Mouse (Mus musculus): ENCODE measurements around the gene Mlxipl. TPM values are rescaled to one million over a fixed set of nuclear protein-coding genes. Genes with fewer than 3 reads are reported as not detected.

The Mlxipl gene
- total and polyA plus RNA-seq, 3 experiments = not detected

- Histone ChIP-seq H3K4me3 (ENCODE audit: control insufficient read depth in 1 of 2, insufficient read depth in 1 of 2, low read depth in 2 of 2, low read length in 2 of 2) (no peak overlapping the region), H3K27me3 (ENCODE audit: control insufficient read depth in 1 of 2, insufficient read depth in 2 of 2, low read length in 2 of 2) (no peaks in the 10 kb centered on the region), H3K9ac (ENCODE audit: control insufficient read depth, low read depth, low read length, poor library complexity, severe bottlenecking) (no peak overlapping the region), H3K9me3 (replicated peaks; ENCODE audit: insufficient read depth, low read length) (no peaks in the 10 kb centered on the region), H3K27ac (ENCODE audit: control insufficient read depth, low read depth, low read length) (no peak overlapping the region), H3K79me2 (ENCODE audit: control insufficient read depth, insufficient read depth, low read length, poor library complexity) (no peaks in the 10 kb centered on the region), H3K4me1 (ENCODE audit: control insufficient read depth in 1 of 2, insufficient read depth in 2 of 2, low read length in 2 of 2) (no peaks in the 10 kb centered on the region), H3K36me3 (ENCODE audit: control insufficient read depth in 1 of 2, insufficient read depth in 2 of 2, low read length in 2 of 2) (no peaks in the 10 kb centered on the region)
- no peak for DNase-seq (ENCODE audit: low read depth, low spot score)
- no peak for TF ChIP-seq MAZ (IDR thresholded peaks at IDR 0.05; ENCODE audit: low read depth, low read length)
- no peak for TF ChIP-seq CTCF (IDR thresholded peaks at IDR 0.05 in 2 of 3, conservative IDR thresholded peaks at IDR 0.05 in 1 of 3; ENCODE audit: control insufficient read depth in 1 of 3, insufficient read depth in 1 of 3, low read depth in 2 of 3, low read length in 3 of 3, poor library complexity in 1 of 3, severe bottlenecking in 1 of 3)
- TF ChIP-seq TCF12 (IDR thresholded peaks at IDR 0.05; ENCODE audit: low read depth, low read length) = no peak
Measured at GRCm38 (mm10) chr5:135109976-135110375, 20.3 kb downstream of the Mlxipl start.

- no peak for DNase-seq (ENCODE audit: low read depth, low spot score)
- H3K27ac ChIP-seq (ENCODE audit: control insufficient read depth, low read depth, low read length) = no peak overlapping the region
- H3K9me3 ChIP-seq (replicated peaks; ENCODE audit: insufficient read depth, low read length) = no peaks in the 10 kb centered on the region
- H3K9ac ChIP-seq (ENCODE audit: control insufficient read depth, low read depth, low read length, poor library complexity, severe bottlenecking) = no peak overlapping the region
- H3K79me2 ChIP-seq (ENCODE audit: control insufficient read depth, insufficient read depth, low read length, poor library complexity) = no peaks in the 10 kb centered on the region
- no peak for TF ChIP-seq SIN3A (IDR thresholded peaks at IDR 0.05; ENCODE audit: low read length)
- TF ChIP-seq ELF1 (IDR thresholded peaks at IDR 0.05; ENCODE audit: low read depth, low read length) = no peak
- no peak for TF ChIP-seq GATA1 (IDR thresholded peaks at IDR 0.05; ENCODE audit: low read depth, low read length)
- TF ChIP-seq CHD2 (IDR thresholded peaks at IDR 0.05; ENCODE audit: low read length) = no peak
- H3K27me3 ChIP-seq (ENCODE audit: control insufficient read depth in 1 of 2, insufficient read depth in 2 of 2, low read length in 2 of 2) = no peaks in the 10 kb centered on the region
- H3K4me3 ChIP-seq (ENCODE audit: control insufficient read depth in 1 of 2, insufficient read depth in 1 of 2, low read depth in 2 of 2, low read length in 2 of 2) = no peak overlapping the region
- H3K36me3 ChIP-seq (ENCODE audit: control insufficient read depth in 1 of 2, insufficient read depth in 2 of 2, low read length in 2 of 2) = no peaks in the 10 kb centered on the region
- H3K4me1 ChIP-seq (ENCODE audit: control insufficient read depth in 1 of 2, insufficient read depth in 2 of 2, low read length in 2 of 2) = no peaks in the 10 kb centered on the region; a peak in 1 of 4 replicates
Measured at GRCm38 (mm10) chr5:135113782-135114181, 24.1 kb downstream of the Mlxipl start.

- no peaks in the 10 kb centered on the region for H3K36me3 ChIP-seq (ENCODE audit: control insufficient read depth in 1 of 2, insufficient read depth in 2 of 2, low read length in 2 of 2)
- H3K79me2 ChIP-seq (ENCODE audit: control insufficient read depth, insufficient read depth, low read length, poor library complexity) = no peaks in the 10 kb centered on the region
- H3K4me1 ChIP-seq (ENCODE audit: control insufficient read depth in 1 of 2, insufficient read depth in 2 of 2, low read length in 2 of 2) = no peaks in the 10 kb centered on the region; a peak in 1 of 4 replicates
- TF ChIP-seq MAX (IDR thresholded peaks at IDR 0.05; ENCODE audit: low read length) = no peak
- no peak for TF ChIP-seq MEF2A (IDR thresholded peaks at IDR 0.05; ENCODE audit: extremely low read depth, insufficient replicate concordance, low read depth, low read length, poor library complexity, severe bottlenecking)
- no peak for TF ChIP-seq JUND (IDR thresholded peaks at IDR 0.05; ENCODE audit: low read depth, low read length)
- TF ChIP-seq NRF1 (IDR thresholded peaks at IDR 0.05; ENCODE audit: insufficient read depth, low read depth, low read length, poor library complexity, severe bottlenecking) = no peak
- no peak for TF ChIP-seq ZC3H11A (IDR thresholded peaks at IDR 0.05; ENCODE audit: low read depth, low read length)
- no peak for TF ChIP-seq HCFC1 (IDR thresholded peaks at IDR 0.05; ENCODE audit: low read depth, low read length)
- no peak for TF ChIP-seq EP300 (IDR thresholded peaks at IDR 0.05; ENCODE audit: low read depth in 1 of 2, low read length in 2 of 2)
- TF ChIP-seq USF1 (IDR thresholded peaks at IDR 0.05; ENCODE audit: low read depth, low read length) = no peak
- TF ChIP-seq SMC3 (IDR thresholded peaks at IDR 0.05; ENCODE audit: low read depth, low read length) = no peak
- TF ChIP-seq KAT2A (conservative IDR thresholded peaks at IDR 0.05; ENCODE audit: low read depth, low read length) = no peak
- TF ChIP-seq NELFE (IDR thresholded peaks at IDR 0.05; ENCODE audit: low read depth, low read length) = no peak
- TF ChIP-seq ETS1 (IDR thresholded peaks at IDR 0.05; ENCODE audit: low read depth, low read length) = no peak
- TF ChIP-seq MAFK (IDR thresholded peaks at IDR 0.05; ENCODE audit: borderline replicate concordance, low read depth, low read length) = no peak
- TF ChIP-seq ZNF384 (IDR thresholded peaks at IDR 0.05; ENCODE audit: low read depth, low read length) = no peak
- TF ChIP-seq USF2 (IDR thresholded peaks at IDR 0.05; ENCODE audit: borderline replicate concordance in 1 of 2, insufficient read depth in 1 of 2, low read depth in 1 of 2, low read length in 2 of 2) = no peak
- TF ChIP-seq ELF1 (IDR thresholded peaks at IDR 0.05; ENCODE audit: low read depth, low read length) = no peak
- TF ChIP-seq POLR2AphosphoS2 (IDR thresholded peaks at IDR 0.05; ENCODE audit: low read length) = no peak
- no peak for TF ChIP-seq MAZ (IDR thresholded peaks at IDR 0.05; ENCODE audit: low read depth, low read length)
- no peak for TF ChIP-seq GATA1 (IDR thresholded peaks at IDR 0.05; ENCODE audit: low read depth, low read length)
- H3K4me3 ChIP-seq (ENCODE audit: control insufficient read depth in 1 of 2, insufficient read depth in 1 of 2, low read depth in 2 of 2, low read length in 2 of 2) = no peak overlapping the region
- no peaks in the 10 kb centered on the region for H3K27me3 ChIP-seq (ENCODE audit: control insufficient read depth in 1 of 2, insufficient read depth in 2 of 2, low read length in 2 of 2)
- H3K9ac ChIP-seq (ENCODE audit: control insufficient read depth, low read depth, low read length, poor library complexity, severe bottlenecking) = no peak overlapping the region
- no peaks in the 10 kb centered on the region for H3K9me3 ChIP-seq (replicated peaks; ENCODE audit: insufficient read depth, low read length)
- H3K27ac ChIP-seq (ENCODE audit: control insufficient read depth, low read depth, low read length) = no peak overlapping the region
- DNase-seq (ENCODE audit: low read depth, low spot score) = peak; percentile 15
Measured at GRCm38 (mm10) chr5:135115241-135115640, 25.6 kb downstream of the Mlxipl start.
